Mouse (Mus musculus) cerebellum, postnatal 4 days (tissue): ENCODE results near the gene 1700092M07Rik.

Experiments used
- DNase-seq, 2 experiments: peaks; one replicate each; pipeline ENCODE4 v3.0.0; 2022; ENCODE audit warnings: low spot score in 2 of 2, mixed read lengths in 1 of 2

1700092M07Rik gene

GRCm38 (mm10) chr19:8740603-8741002 is at the start of gene 1700092M07Rik:
TSS of gene 1700092M07Rik (plus strand) at chr19:8740718.
- DNase-seq = no peak

GRCm38 (mm10) chr19:8691871-8692539 is 48.5 kb upstream of the 1700092M07Rik start:
- DNase-seq = no peak

- no peak for DNase-seq
These were observed 47.8 kb upstream of the 1700092M07Rik start for GRCm38 (mm10) chr19:8692740-8693139.

GRCm38 (mm10) chr19:8695330-8695729 is 45.2 kb upstream of the 1700092M07Rik start:
- DNase-seq = no peak

- DNase-seq = no peak
These were observed 40.9 kb upstream of the 1700092M07Rik start for GRCm38 (mm10) chr19:8699652-8700051.

GRCm38 (mm10) chr19:8702458-8702857 is 38.1 kb upstream of the 1700092M07Rik start:
- no peak for DNase-seq

- DNase-seq = no peak
These were observed 36.9 kb upstream of the 1700092M07Rik start for GRCm38 (mm10) chr19:8703571-8703970.

- DNase-seq = no peak
These were observed 35.4 kb upstream of the 1700092M07Rik start for GRCm38 (mm10) chr19:8705026-8705708.

GRCm38 (mm10) chr19:8706132-8706667 is 34.3 kb upstream of the 1700092M07Rik start:
- DNase-seq = no peak

- DNase-seq = no peak
These were observed 33.6 kb upstream of the 1700092M07Rik start for GRCm38 (mm10) chr19:8706930-8707329.

- DNase-seq = no peak
These were observed 31.6 kb upstream of the 1700092M07Rik start for GRCm38 (mm10) chr19:8708954-8709353.

GRCm38 (mm10) chr19:8710057-8710456 is 30.5 kb upstream of the 1700092M07Rik start:
- DNase-seq = no peak

- no peak for DNase-seq
These were observed 29.0 kb upstream of the 1700092M07Rik start for GRCm38 (mm10) chr19:8711506-8711905.

- no peak for DNase-seq
These were observed 28.3 kb upstream of the 1700092M07Rik start for GRCm38 (mm10) chr19:8711949-8712869.

- DNase-seq = peak; percentile 28 to 70
These were observed 27.6 kb upstream of the 1700092M07Rik start for GRCm38 (mm10) chr19:8712870-8713305.

- peak; percentile 88 to 96 for DNase-seq
These were observed 27.1 kb upstream of the 1700092M07Rik start for GRCm38 (mm10) chr19:8713306-8713996.

GRCm38 (mm10) chr19:8713997-8714652 is 26.4 kb upstream of the 1700092M07Rik start:
- no peak for DNase-seq

GRCm38 (mm10) chr19:8714653-8715481 is 25.7 kb upstream of the 1700092M07Rik start:
- DNase-seq = no peak

- no peak for DNase-seq
These were observed 24.4 kb upstream of the 1700092M07Rik start for GRCm38 (mm10) chr19:8715868-8716766.
